Mouse (Mus musculus): ENCODE results near the gene Rabep1. TPM values are rescaled to one million over a fixed set of nuclear protein-coding genes. Genes with fewer than 3 reads are reported as not detected.
"Not testable (repeated sequence)": the region's sequence is repeated elsewhere in the genome, so short reads cannot be mapped to it uniquely, and the experiment has no call there.

The Rabep1 gene
- polyA plus RNA-seq, 1 experiment from 2014 or later, result 29.5 TPM

- no peak overlapping the region for H3K4me3 ChIP-seq (ENCODE audit: low read length)
- H3K9ac ChIP-seq (replicated peaks; ENCODE audit: low read length), result no peak overlapping the region
- no peak overlapping the region for H3K4me2 ChIP-seq (replicated peaks; ENCODE audit: low read depth, low read length)
- no peak for ATAC-seq (ENCODE audit: low FRiP score, low TSS enrichment)
- 46% methylated on average over 1 of the region's 1 CpGs for WGBS
- H3K27me3 ChIP-seq (ENCODE audit: insufficient read depth, low read length), result no peaks in the 10 kb centered on the region
- H3K27ac ChIP-seq (ENCODE audit: low read length), result no peak overlapping the region; the same call in 1 of the 2 replicates
- H3K36me3 ChIP-seq (ENCODE audit: insufficient read depth, low read length), result peaks cover 4% of the 10 kb centered on the region; the same call in 1 of the 2 replicates
- peaks cover 15% of the 10 kb centered on the region for H3K4me1 ChIP-seq (ENCODE audit: insufficient read depth, low read length)
- no peaks in the 10 kb centered on the region for H3K9me3 ChIP-seq (ENCODE audit: low read length)
Observed at GRCm38 (mm10) chr11:70873846-70874613, 29.5 kb downstream of the Rabep1 start.

GRCm38 (mm10) chr11:70877670-70878069, 33.1 kb downstream of the Rabep1 start:
- H3K27ac ChIP-seq (ENCODE audit: low read length), result no peak overlapping the region
- no peaks in the 10 kb centered on the region for H3K9me3 ChIP-seq (ENCODE audit: low read length)
- H3K27me3 ChIP-seq (ENCODE audit: insufficient read depth, low read length), result no peaks in the 10 kb centered on the region
- no peak overlapping the region for H3K9ac ChIP-seq (replicated peaks; ENCODE audit: low read length)
- no peak for ATAC-seq (ENCODE audit: low FRiP score, low TSS enrichment)
- no peak overlapping the region for H3K4me2 ChIP-seq (replicated peaks; ENCODE audit: low read depth, low read length)
- H3K4me3 ChIP-seq (ENCODE audit: low read length), result no peak overlapping the region
- WGBS, result 90% methylated on average over 7 of the region's 7 CpGs
- peaks cover 7% of the 10 kb centered on the region for H3K4me1 ChIP-seq (ENCODE audit: insufficient read depth, low read length)
- peaks cover 9% of the 10 kb centered on the region; the same call in 1 of the 2 replicates for H3K36me3 ChIP-seq (ENCODE audit: insufficient read depth, low read length)

- no peak for ATAC-seq (ENCODE audit: low FRiP score, low TSS enrichment)
- Histone ChIP-seq H3K4me2 (replicated peaks; ENCODE audit: low read depth, low read length) (no peak overlapping the region), H3K9me3 (ENCODE audit: low read length) (no peaks in the 10 kb centered on the region), H3K4me3 (ENCODE audit: low read length) (no peak overlapping the region), H3K4me1 (ENCODE audit: insufficient read depth, low read length) (no peaks in the 10 kb centered on the region), H3K27me3 (ENCODE audit: insufficient read depth, low read length) (no peaks in the 10 kb centered on the region), H3K36me3 (ENCODE audit: insufficient read depth, low read length) (peaks cover 13% of the 10 kb centered on the region; the same call in 1 of the 2 replicates), H3K9ac (replicated peaks; ENCODE audit: low read length) (no peak overlapping the region), H3K27ac (ENCODE audit: low read length) (no peak overlapping the region)
- 91% methylated on average over 3 of the region's 3 CpGs for WGBS
Observed at GRCm38 (mm10) chr11:70882905-70883430, 38.4 kb downstream of the Rabep1 start.

- peaks cover 32% of the 10 kb centered on the region for H3K36me3 ChIP-seq (ENCODE audit: insufficient read depth, low read length)
Observed at GRCm38 (mm10) chr11:70890643-70891042, 46.1 kb downstream of the Rabep1 start.

GRCm38 (mm10) chr11:70891616-70892015, 47.0 kb downstream of the Rabep1 start:
- Histone ChIP-seq H3K9ac (replicated peaks; ENCODE audit: low read length) (no peak overlapping the region), H3K9me3 (ENCODE audit: low read length) (peaks cover 8% of the 10 kb centered on the region), H3K4me3 (ENCODE audit: low read length) (no peak overlapping the region), H3K27ac (ENCODE audit: low read length) (no peak overlapping the region), H3K4me1 (ENCODE audit: insufficient read depth, low read length) (no peaks in the 10 kb centered on the region), H3K27me3 (ENCODE audit: insufficient read depth, low read length) (no peaks in the 10 kb centered on the region), H3K36me3 (ENCODE audit: insufficient read depth, low read length) (peaks cover 33% of the 10 kb centered on the region), H3K4me2 (replicated peaks; ENCODE audit: low read depth, low read length) (no peak overlapping the region)
- no peak for ATAC-seq (ENCODE audit: low FRiP score, low TSS enrichment)

More at GRCm38 (mm10) chr11:70890643-70891042, 46.1 kb downstream of the Rabep1 start:
- no peak for ATAC-seq (ENCODE audit: low FRiP score, low TSS enrichment)
- Histone ChIP-seq H3K4me2 (replicated peaks; ENCODE audit: low read depth, low read length) (no peak overlapping the region), H3K4me1 (ENCODE audit: insufficient read depth, low read length) (no peaks in the 10 kb centered on the region), H3K27me3 (ENCODE audit: insufficient read depth, low read length) (no peaks in the 10 kb centered on the region), H3K27ac (ENCODE audit: low read length) (no peak overlapping the region), H3K9me3 (ENCODE audit: low read length) (peaks cover 8% of the 10 kb centered on the region), H3K4me3 (ENCODE audit: low read length) (no peak overlapping the region), H3K9ac (replicated peaks; ENCODE audit: low read length) (no peak overlapping the region)
- WGBS, result 93% methylated on average over 2 of the region's 2 CpGs

- Histone ChIP-seq H3K9ac (replicated peaks; ENCODE audit: low read length) (no peak overlapping the region), H3K4me1 (ENCODE audit: insufficient read depth, low read length) (no peaks in the 10 kb centered on the region), H3K4me3 (ENCODE audit: low read length) (no peak overlapping the region), H3K9me3 (ENCODE audit: low read length) (peaks cover 3% of the 10 kb centered on the region; the same call in 1 of the 2 replicates), H3K27me3 (ENCODE audit: insufficient read depth, low read length) (no peaks in the 10 kb centered on the region), H3K36me3 (ENCODE audit: insufficient read depth, low read length) (peaks cover 30% of the 10 kb centered on the region), H3K4me2 (replicated peaks; ENCODE audit: low read depth, low read length) (no peak overlapping the region), H3K27ac (ENCODE audit: low read length) (no peak overlapping the region)
- ATAC-seq (ENCODE audit: low FRiP score, low TSS enrichment), result no peak
- 94% methylated on average over 3 of the region's 3 CpGs for WGBS
Observed at GRCm38 (mm10) chr11:70897680-70898079, 53.1 kb downstream of the Rabep1 start.

GRCm38 (mm10) chr11:70898182-70898581, 53.6 kb downstream of the Rabep1 start:
- not testable (repeated sequence) for H3K4me1 ChIP-seq (ENCODE audit: insufficient read depth, low read length); H3K4me2 ChIP-seq (replicated peaks; ENCODE audit: low read depth, low read length); H3K27me3 ChIP-seq (ENCODE audit: insufficient read depth, low read length); H3K4me3 ChIP-seq (ENCODE audit: low read length); H3K9me3 ChIP-seq (ENCODE audit: low read length); H3K9ac ChIP-seq (replicated peaks; ENCODE audit: low read length); ATAC-seq (ENCODE audit: low FRiP score, low TSS enrichment); H3K27ac ChIP-seq (ENCODE audit: low read length)
- H3K36me3 ChIP-seq (ENCODE audit: insufficient read depth, low read length), result peaks cover 27% of the 10 kb centered on the region
- WGBS, result 96% methylated on average over 5 of the region's 5 CpGs

GRCm38 (mm10) chr11:70906681-70907080, 62.1 kb downstream of the Rabep1 start:
- H3K4me2 ChIP-seq (replicated peaks; ENCODE audit: low read depth, low read length), result no peak overlapping the region
- H3K4me3 ChIP-seq (ENCODE audit: low read length), result no peak overlapping the region
- H3K9ac ChIP-seq (replicated peaks; ENCODE audit: low read length), result no peak overlapping the region
- WGBS, result 90% methylated on average over 3 of the region's 3 CpGs
- ATAC-seq (ENCODE audit: low FRiP score, low TSS enrichment), result no peak
- no peaks in the 10 kb centered on the region for H3K9me3 ChIP-seq (ENCODE audit: low read length)
- no peaks in the 10 kb centered on the region for H3K27me3 ChIP-seq (ENCODE audit: insufficient read depth, low read length)
- H3K27ac ChIP-seq (ENCODE audit: low read length), result no peak overlapping the region
- no peaks in the 10 kb centered on the region for H3K4me1 ChIP-seq (ENCODE audit: insufficient read depth, low read length)
- H3K36me3 ChIP-seq (ENCODE audit: insufficient read depth, low read length), result peaks cover 23% of the 10 kb centered on the region

GRCm38 (mm10) chr11:70911323-70911722, 66.7 kb downstream of the Rabep1 start:
- H3K9me3 ChIP-seq (ENCODE audit: low read length), result no peaks in the 10 kb centered on the region
- no peak overlapping the region for H3K4me3 ChIP-seq (ENCODE audit: low read length)
- no peaks in the 10 kb centered on the region for H3K27me3 ChIP-seq (ENCODE audit: insufficient read depth, low read length)
- WGBS, result 91% methylated on average over 3 of the region's 3 CpGs
- no peaks in the 10 kb centered on the region for H3K4me1 ChIP-seq (ENCODE audit: insufficient read depth, low read length)
- no peak overlapping the region for H3K4me2 ChIP-seq (replicated peaks; ENCODE audit: low read depth, low read length)
- ATAC-seq (ENCODE audit: low FRiP score, low TSS enrichment), result no peak
- H3K27ac ChIP-seq (ENCODE audit: low read length), result no peak overlapping the region
- H3K9ac ChIP-seq (replicated peaks; ENCODE audit: low read length), result no peak overlapping the region
- peaks cover 27% of the 10 kb centered on the region for H3K36me3 ChIP-seq (ENCODE audit: insufficient read depth, low read length)

- Histone ChIP-seq H3K4me2 (replicated peaks; ENCODE audit: low read depth, low read length) (no peak overlapping the region), H3K27me3 (ENCODE audit: insufficient read depth, low read length) (no peaks in the 10 kb centered on the region), H3K4me3 (ENCODE audit: low read length) (no peak overlapping the region), H3K36me3 (ENCODE audit: insufficient read depth, low read length) (peaks cover 27% of the 10 kb centered on the region), H3K4me1 (ENCODE audit: insufficient read depth, low read length) (no peaks in the 10 kb centered on the region), H3K9me3 (ENCODE audit: low read length) (no peaks in the 10 kb centered on the region), H3K9ac (replicated peaks; ENCODE audit: low read length) (no peak overlapping the region), H3K27ac (ENCODE audit: low read length) (no peak overlapping the region)
- ATAC-seq (ENCODE audit: low FRiP score, low TSS enrichment), result no peak
- WGBS, result 94% methylated on average over 1 of the region's 1 CpGs
Observed at GRCm38 (mm10) chr11:70911920-70912319, 67.3 kb downstream of the Rabep1 start.
